Mouse (Mus musculus) erythroblast, embryonic 14.5 days (primary cell): ENCODE data around the gene Yap1.

ENCODE experiments used
- GATA1 ChIP-seq: IDR thresholded peaks from 2 replicates; pipeline ENCODE4 v1.6.1; 2012; ENCODE audit warnings: low read length, inconsistent platforms, mixed read lengths
- TAL1 ChIP-seq: IDR thresholded peaks from 3 replicates; pipeline ENCODE4 v1.6.1; 2012; ENCODE audit warnings: low read length, inconsistent platforms, mixed read lengths

DNA sequence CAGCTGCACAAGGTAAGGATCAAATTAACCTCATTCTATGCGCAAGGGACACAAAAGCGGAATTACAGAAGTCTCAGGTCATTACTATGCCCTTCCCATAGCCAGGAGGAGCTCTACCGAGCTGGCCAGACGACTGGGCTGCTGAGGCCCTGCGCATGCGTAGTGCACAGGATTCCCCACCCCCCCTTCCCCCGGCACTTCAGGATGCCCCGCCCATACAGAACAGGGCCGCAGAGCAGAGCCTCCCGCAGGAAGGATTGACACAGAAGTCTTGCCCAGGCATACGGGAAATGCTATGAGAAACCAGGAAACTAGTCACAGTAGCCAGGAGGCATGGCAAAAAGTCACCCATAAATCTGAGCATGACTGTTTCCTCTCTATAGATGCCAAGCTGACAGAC lies 89.9 kb downstream of the Yap1 start:
- TF ChIP-seq GATA1 (no peak), TAL1 (no peak)
